Mouse (Mus musculus): ENCODE data around the gene Bad.
A peak's percentile ranks its signal among the peaks of the same experiment; 100 is the strongest.

Bad gene

GRCm38 (mm10) chr19:6914540-6914939 lies 27.1 kb upstream of the Bad start:
- no peak for DNase-seq (ENCODE audit: low read depth, low spot score)

GRCm38 (mm10) chr19:6915276-6915675 lies 26.4 kb upstream of the Bad start:
- no peak for DNase-seq (ENCODE audit: low read depth, low spot score)

- no peak for DNase-seq (ENCODE audit: low read depth, low spot score)
These were observed 25.2 kb upstream of the Bad start for GRCm38 (mm10) chr19:6916496-6916895.

- no peak for DNase-seq (ENCODE audit: low read depth, low spot score)
These were observed 23.3 kb upstream of the Bad start for GRCm38 (mm10) chr19:6918321-6918720.

GRCm38 (mm10) chr19:6919431-6919830 lies 22.2 kb upstream of the Bad start:
- no peak for DNase-seq (ENCODE audit: low read depth, low spot score)

- no peak for DNase-seq (ENCODE audit: low read depth, low spot score)
These were observed 21.6 kb upstream of the Bad start for GRCm38 (mm10) chr19:6919876-6920740.

GRCm38 (mm10) chr19:6920741-6921636 lies 20.7 kb upstream of the Bad start:
- DNase-seq (ENCODE audit: low read depth, low spot score): no peak

GRCm38 (mm10) chr19:6921647-6922567 lies 19.8 kb upstream of the Bad start, which contains the start of gene Esrra:
TSS of gene Esrra (minus strand) at chr19:6921813.
- DNase-seq (ENCODE audit: low read depth, low spot score): peak; percentile 99

- no peak for DNase-seq (ENCODE audit: low read depth, low spot score)
These were observed 18.5 kb upstream of the Bad start for GRCm38 (mm10) chr19:6922901-6923735.

GRCm38 (mm10) chr19:6924461-6925306 lies 17.0 kb upstream of the Bad start:
- no peak for DNase-seq (ENCODE audit: low read depth, low spot score)

GRCm38 (mm10) chr19:6925307-6925573 lies 16.4 kb upstream of the Bad start, which contains the start of gene Catsperz:
TSS of gene Catsperz (minus strand) at chr19:6925380.
- DNase-seq (ENCODE audit: low read depth, low spot score): no peak

GRCm38 (mm10) chr19:6925611-6926329 lies 15.9 kb upstream of the Bad start:
- no peak for DNase-seq (ENCODE audit: low read depth, low spot score)

GRCm38 (mm10) chr19:6926559-6927255 lies 15.0 kb upstream of the Bad start:
- DNase-seq (ENCODE audit: low read depth, low spot score): no peak

GRCm38 (mm10) chr19:6928080-6928479 lies 13.6 kb upstream of the Bad start:
- no peak for DNase-seq (ENCODE audit: low read depth, low spot score)

GRCm38 (mm10) chr19:6931002-6931401 lies 10.7 kb upstream of the Bad start:
- DNase-seq (ENCODE audit: low read depth, low spot score): no peak

GRCm38 (mm10) chr19:6932018-6932417 lies 9.6 kb upstream of the Bad start:
- DNase-seq (ENCODE audit: low read depth, low spot score): no peak

- no peak for DNase-seq (ENCODE audit: low read depth, low spot score)
These were observed 8.6 kb upstream of the Bad start for GRCm38 (mm10) chr19:6933102-6933435.

- DNase-seq (ENCODE audit: low read depth, low spot score): no peak
These were observed 8.0 kb upstream of the Bad start for GRCm38 (mm10) chr19:6933436-6934194.

All from retina, postnatal 7 days (tissue).